Mouse (Mus musculus): ENCODE measurements around the gene Sipa1l2. TPM values are rescaled to one million over a fixed set of nuclear protein-coding genes. Genes with fewer than 3 reads are reported as not detected.

The Sipa1l2 gene
- polyA plus RNA-seq, 1 experiment from 2014 or later = 17.9 TPM

DNA sequence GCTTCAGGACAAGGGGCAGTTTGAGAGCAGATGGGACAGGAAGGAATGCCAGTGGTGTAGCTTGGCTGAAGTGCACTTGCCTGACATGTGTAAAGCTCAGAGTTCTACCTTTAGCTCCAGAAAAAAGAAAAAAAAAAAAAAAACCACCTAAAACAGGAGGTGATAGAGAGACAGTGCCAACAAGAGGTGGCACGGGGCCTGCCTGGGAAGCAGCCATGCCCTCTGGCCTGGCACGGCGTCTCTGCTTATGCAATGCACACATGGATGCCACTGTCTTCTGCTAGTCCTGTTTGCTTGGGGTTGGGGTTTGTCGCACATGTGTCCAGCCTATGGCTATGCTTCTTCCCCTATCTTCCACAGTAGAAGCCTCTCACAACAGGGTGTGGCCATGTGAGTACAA lies 2.6 kb upstream of the Sipa1l2 start:
- peaks cover 20% of the 10 kb centered on the region for H3K4me1 ChIP-seq
- no peak overlapping the region for H3K4me2 ChIP-seq
- ATAC-seq (ENCODE audit: insufficient number of reproducible peaks, insufficient read depth, low FRiP score, low TSS enrichment, low read depth) = no peak
- H3K4me3 ChIP-seq = no peak overlapping the region
- no peak overlapping the region for H3K27ac ChIP-seq
- no peak overlapping the region for H3K9ac ChIP-seq
- 94% methylated on average over 4 of the region's 4 CpGs for WGBS
- peaks cover under 1% of the 10 kb centered on the region; the same call in 1 of the 2 replicates for H3K9me3 ChIP-seq
- H3K36me3 ChIP-seq = no peaks in the 10 kb centered on the region
- peaks cover 14% of the 10 kb centered on the region for H3K27me3 ChIP-seq

DNA sequence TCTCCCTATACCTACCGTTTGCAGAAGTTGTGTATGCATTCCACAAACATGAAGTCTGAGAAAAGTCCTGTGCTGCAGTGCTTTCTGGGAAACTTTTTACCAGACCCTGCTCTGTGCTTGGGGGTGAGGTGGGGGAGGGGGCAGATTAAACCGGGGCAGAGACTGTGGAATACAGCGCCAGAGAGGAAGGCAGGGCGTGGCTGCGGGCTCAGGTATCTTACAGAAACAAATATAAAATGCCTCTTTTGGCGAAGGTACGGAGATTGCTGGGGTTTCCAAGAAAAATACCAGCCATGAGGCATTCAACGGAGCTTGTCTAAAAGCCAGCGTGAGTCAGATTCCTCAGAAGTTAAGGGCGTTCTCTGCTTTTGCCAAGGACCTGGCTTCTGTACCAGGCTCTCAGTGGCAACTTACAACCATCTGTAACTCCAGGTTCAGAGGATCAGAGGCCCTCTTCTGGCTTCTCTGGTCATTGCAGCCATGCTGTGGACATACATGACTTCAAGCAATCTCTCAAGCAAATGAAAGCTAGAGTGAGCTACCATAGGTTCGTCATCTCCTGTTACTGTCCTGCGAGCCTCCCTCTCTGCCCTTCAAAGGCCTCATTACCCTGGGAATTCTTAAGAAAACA lies 1.3 kb upstream of the Sipa1l2 start:
- 61% methylated on average over 12 of the region's 12 CpGs for WGBS
- ATAC-seq (ENCODE audit: insufficient number of reproducible peaks, insufficient read depth, low FRiP score, low TSS enrichment, low read depth) = no peak

DNA sequence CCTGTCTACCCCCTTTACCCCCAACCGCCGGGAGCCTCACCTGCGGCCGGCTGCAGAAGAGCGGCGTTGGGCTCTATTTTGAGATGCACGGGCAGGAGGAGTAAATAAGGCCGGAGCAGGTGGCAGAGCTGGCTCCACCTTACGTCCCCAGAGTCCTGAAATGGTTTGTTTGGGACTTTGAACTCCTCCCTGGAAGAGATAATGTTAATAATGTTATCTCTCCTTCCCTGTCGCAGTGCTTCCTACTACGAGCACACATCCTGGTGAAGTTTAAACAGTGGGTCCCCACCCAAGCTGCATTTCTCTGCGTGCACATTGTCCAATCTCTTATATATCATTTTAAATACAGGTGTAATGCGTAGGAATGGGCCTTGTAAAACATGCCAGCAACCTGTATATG lies 781 bp upstream of the Sipa1l2 start:
- H3K9ac ChIP-seq = peak overlapping the region; percentile 73
- peak overlapping the region; percentile 74 for H3K4me3 ChIP-seq
- peak overlapping the region; percentile 94 for H3K4me2 ChIP-seq
- no peak for ATAC-seq (ENCODE audit: insufficient number of reproducible peaks, insufficient read depth, low FRiP score, low TSS enrichment, low read depth)
- no peaks in the 10 kb centered on the region for H3K9me3 ChIP-seq
- peaks cover 13% of the 10 kb centered on the region for H3K27me3 ChIP-seq
- H3K4me1 ChIP-seq = peaks cover 35% of the 10 kb centered on the region
- 11% methylated on average over 13 of the region's 13 CpGs for WGBS
- no peaks in the 10 kb centered on the region for H3K36me3 ChIP-seq
- H3K27ac ChIP-seq = no peak overlapping the region

More for the DNA sequence above, 1.3 kb upstream of the Sipa1l2 start:
- Histone ChIP-seq H3K27me3 (peaks cover 11% of the 10 kb centered on the region), H3K9me3 (no peaks in the 10 kb centered on the region), H3K36me3 (no peaks in the 10 kb centered on the region), H3K27ac (no peak overlapping the region), H3K4me2 (no peak overlapping the region), H3K9ac (no peak overlapping the region), H3K4me3 (no peak overlapping the region), H3K4me1 (peaks cover 32% of the 10 kb centered on the region)

DNA sequence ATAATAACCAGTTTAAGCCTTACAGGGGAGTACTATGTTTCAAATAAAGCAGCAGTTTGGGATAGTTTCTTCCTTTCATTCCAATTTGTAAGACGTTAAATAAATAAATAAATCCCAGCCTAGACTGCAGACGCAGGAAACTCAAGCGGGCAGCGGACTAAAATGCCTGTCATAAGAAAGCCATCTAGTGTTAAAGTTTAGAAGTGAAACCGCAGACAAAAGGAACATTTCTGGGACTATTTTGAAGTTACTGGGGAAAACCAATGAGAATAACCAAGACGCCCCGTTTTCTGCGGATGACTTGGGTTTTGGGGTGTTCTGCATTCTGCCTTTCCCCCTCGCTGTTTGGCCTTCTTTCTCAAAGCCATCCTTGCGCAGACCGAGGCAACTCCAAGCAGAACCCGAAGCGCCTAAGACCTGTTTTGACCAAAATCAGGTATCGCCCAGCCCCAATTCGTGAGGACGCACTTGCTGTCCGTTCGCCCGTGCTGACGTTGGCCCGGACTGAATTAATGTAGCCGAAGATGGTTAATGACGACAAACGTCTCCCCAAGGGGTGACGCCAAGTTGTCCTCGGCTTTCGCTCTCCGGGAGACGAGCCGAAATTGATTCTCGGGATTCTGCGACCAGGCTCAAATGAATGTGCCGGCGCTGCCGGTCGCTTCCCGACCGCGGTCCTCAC lies 616 bp downstream of the Sipa1l2 start:
- H3K9me3 ChIP-seq = no peaks in the 10 kb centered on the region
- peak overlapping the region; percentile 74 for H3K4me3 ChIP-seq
- no peaks in the 10 kb centered on the region for H3K36me3 ChIP-seq
- H3K4me1 ChIP-seq = peaks cover 40% of the 10 kb centered on the region
- under 1% methylated on average over 39 of the region's 39 CpGs for WGBS
- peak overlapping the region; percentile 83 for H3K9ac ChIP-seq
- peak overlapping the region; percentile 94 for H3K4me2 ChIP-seq
- peaks cover 13% of the 10 kb centered on the region for H3K27me3 ChIP-seq
- peak overlapping the region; percentile 72 for H3K27ac ChIP-seq
- no peak for ATAC-seq (ENCODE audit: insufficient number of reproducible peaks, insufficient read depth, low FRiP score, low TSS enrichment, low read depth)

DNA sequence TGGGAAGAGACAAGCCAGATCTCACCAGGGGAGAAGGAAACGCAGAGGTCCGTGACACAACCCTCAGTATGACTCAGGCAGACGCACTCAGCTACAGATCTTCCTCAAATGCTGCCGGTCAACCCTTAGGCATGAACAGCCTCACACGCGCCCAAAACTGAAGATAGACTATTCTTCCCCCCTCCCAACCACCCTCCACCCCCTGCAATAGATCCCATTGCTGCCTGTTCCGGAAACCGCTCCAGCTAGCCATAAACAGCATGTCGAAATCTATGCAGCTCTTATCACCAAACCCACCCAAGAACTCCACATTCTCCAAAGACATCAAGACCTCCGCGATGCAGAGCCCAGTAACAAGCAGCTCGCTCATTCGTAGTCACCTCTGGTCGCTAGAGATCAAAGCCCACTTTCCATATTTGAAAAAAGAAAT lies 1.2 kb downstream of the Sipa1l2 start:
- Histone ChIP-seq H3K4me1 (peaks cover 41% of the 10 kb centered on the region), H3K9ac (peak overlapping the region; percentile 83), H3K27me3 (peaks cover 13% of the 10 kb centered on the region), H3K36me3 (no peaks in the 10 kb centered on the region), H3K27ac (no peak overlapping the region), H3K4me2 (peak overlapping the region; percentile 94), H3K9me3 (no peaks in the 10 kb centered on the region), H3K4me3 (peak overlapping the region; percentile 74)
- WGBS = 3% methylated on average over 14 of the region's 14 CpGs
- ATAC-seq (ENCODE audit: insufficient number of reproducible peaks, insufficient read depth, low FRiP score, low TSS enrichment, low read depth) = no peak

DNA sequence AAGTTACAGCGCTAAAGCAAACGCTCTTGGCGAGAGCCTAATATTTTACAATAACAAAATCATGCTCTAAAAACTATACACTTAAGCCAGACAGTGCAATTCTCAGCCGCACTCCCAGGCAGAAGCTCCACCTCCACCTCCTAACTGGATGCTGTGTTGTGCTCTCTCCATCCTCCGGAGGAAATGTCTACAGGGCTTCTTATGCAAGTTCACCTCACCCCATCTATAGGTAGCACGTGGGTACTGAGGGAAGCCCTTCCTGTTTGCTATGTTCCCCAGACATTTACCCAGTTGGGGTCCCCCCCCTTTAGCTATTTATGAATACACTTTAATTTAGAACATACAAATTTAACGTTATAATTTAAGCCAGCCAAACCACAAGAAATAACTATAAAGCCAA lies 2.0 kb downstream of the Sipa1l2 start:
- ATAC-seq (ENCODE audit: insufficient number of reproducible peaks, insufficient read depth, low FRiP score, low TSS enrichment, low read depth) = no peak
- peak overlapping the region; percentile 94 for H3K4me2 ChIP-seq
- peaks cover 49% of the 10 kb centered on the region for H3K4me1 ChIP-seq

DNA sequence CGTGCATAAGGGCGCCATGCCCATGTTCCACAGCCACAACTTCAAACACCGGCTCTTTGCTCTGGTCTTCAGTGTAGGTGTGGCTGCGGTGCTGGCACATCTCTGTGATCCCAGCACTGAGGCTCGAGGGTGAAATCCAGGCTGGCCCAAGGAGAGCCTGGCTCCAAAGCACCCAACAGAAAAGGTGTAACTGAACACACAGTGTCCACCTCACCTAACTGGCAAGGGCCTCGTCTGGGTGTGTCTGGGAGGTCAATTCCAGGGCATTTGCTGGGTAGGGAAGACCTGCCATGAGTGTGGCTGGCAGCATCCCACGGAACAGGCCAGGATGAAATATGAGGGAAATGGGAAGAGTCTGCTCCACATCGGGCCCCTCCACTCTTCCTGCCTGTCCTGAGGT lies 6.7 kb downstream of the Sipa1l2 start:
- 72% methylated on average over 8 of the region's 8 CpGs for WGBS
- Histone ChIP-seq H3K4me3 (no peak overlapping the region), H3K9ac (no peak overlapping the region), H3K27me3 (peaks cover 12% of the 10 kb centered on the region; the same call in 1 of the 2 replicates), H3K9me3 (no peaks in the 10 kb centered on the region), H3K36me3 (no peaks in the 10 kb centered on the region), H3K4me1 (peaks cover 83% of the 10 kb centered on the region), H3K27ac (no peak overlapping the region), H3K4me2 (no peak overlapping the region)
- ATAC-seq (ENCODE audit: insufficient number of reproducible peaks, insufficient read depth, low FRiP score, low TSS enrichment, low read depth) = no peak

More for the DNA sequence above, 2.0 kb downstream of the Sipa1l2 start:
- 52% methylated on average over 7 of the region's 7 CpGs for WGBS
- peaks cover 13% of the 10 kb centered on the region for H3K27me3 ChIP-seq
- no peak overlapping the region for H3K27ac ChIP-seq
- no peaks in the 10 kb centered on the region for H3K36me3 ChIP-seq
- H3K9me3 ChIP-seq = no peaks in the 10 kb centered on the region
- H3K4me3 ChIP-seq = peak overlapping the region; percentile 74
- no peak overlapping the region for H3K9ac ChIP-seq

DNA sequence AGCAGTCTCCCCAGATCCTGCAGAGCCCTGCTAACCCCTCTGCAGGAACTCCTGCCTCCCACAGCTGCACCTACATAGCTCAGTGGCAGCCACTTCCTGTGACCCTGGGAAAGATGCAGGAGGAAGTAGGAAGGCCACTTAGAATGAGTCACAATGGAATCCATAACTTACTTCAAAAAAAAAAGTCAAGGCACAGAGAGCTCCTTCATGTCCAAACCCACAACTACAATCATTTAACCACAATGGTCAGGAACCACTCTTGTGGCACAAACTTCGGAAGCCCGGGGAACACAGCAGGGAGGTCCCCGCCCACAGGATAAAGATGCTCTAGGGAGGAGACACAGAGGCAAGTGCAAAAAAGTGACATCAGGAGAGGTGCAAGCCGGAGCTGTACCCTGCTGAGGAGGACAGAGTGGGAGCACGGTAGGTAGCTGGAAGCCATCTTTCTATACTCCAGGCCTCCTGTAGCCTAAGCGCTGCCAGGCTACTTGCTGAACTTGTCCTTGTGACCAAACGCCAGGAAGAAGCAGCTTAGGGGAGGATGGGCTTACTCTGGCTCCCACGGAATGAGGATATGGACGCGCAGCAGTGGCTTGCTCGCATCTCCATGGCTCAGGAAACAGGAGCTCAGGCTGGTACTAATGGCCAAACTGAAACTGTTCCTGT lies 8.7 kb downstream of the Sipa1l2 start:
- H3K27ac ChIP-seq = no peak overlapping the region
- H3K27me3 ChIP-seq = peaks cover 9% of the 10 kb centered on the region; the same call in 1 of the 2 replicates
- no peak overlapping the region for H3K4me3 ChIP-seq
- H3K9ac ChIP-seq = no peak overlapping the region
- ATAC-seq (ENCODE audit: insufficient number of reproducible peaks, insufficient read depth, low FRiP score, low TSS enrichment, low read depth) = no peak
- H3K4me2 ChIP-seq = no peak overlapping the region
- 0 out of 2 replicates have a peak, but pooled peaks cover 3% of the 10 kb centered on the region for H3K36me3 ChIP-seq
- peaks cover 80% of the 10 kb centered on the region for H3K4me1 ChIP-seq
- WGBS = 68% methylated on average over 11 of the region's 11 CpGs
- no peaks in the 10 kb centered on the region for H3K9me3 ChIP-seq

DNA sequence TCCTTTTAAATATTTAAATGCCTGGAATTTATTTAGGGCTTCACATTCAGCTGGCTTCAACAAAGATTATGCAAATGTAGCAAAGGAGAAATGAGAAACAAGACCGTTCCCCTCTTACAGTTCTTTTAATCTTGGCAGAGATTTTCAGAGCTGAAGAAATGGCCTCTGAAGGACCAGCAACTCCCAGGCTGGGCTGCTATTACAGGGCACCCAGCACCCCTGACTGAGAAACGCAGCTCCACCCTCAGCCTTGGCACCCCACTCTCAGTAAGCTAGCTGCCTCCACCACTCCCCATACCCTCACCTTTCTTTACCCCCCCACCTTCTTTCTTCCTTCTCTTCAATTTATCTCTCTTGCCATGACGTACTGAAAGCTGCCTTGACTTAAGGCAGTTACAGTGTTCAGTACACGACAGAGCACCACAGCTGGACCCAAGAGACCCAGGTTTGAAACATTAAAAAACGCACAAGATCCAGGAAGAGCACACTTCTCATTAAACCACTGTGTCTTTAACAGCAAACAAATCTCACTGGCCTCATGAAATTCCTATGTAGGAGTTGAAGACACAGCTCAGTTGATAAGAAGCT lies 10.4 kb downstream of the Sipa1l2 start:
- Histone ChIP-seq H3K27ac (peak overlapping the region; percentile 40), H3K9ac (no peak overlapping the region), H3K4me1 (peaks cover 84% of the 10 kb centered on the region), H3K4me2 (peak overlapping the region; percentile 47), H3K27me3 (peaks cover 11% of the 10 kb centered on the region; the same call in 1 of the 2 replicates), H3K9me3 (no peaks in the 10 kb centered on the region), H3K4me3 (no peak overlapping the region), H3K36me3 (0 out of 2 replicates have a peak, but pooled peaks cover 3% of the 10 kb centered on the region)
- ATAC-seq (ENCODE audit: insufficient number of reproducible peaks, insufficient read depth, low FRiP score, low TSS enrichment, low read depth) = no peak
- WGBS = 33% methylated on average over 5 of the region's 5 CpGs

DNA sequence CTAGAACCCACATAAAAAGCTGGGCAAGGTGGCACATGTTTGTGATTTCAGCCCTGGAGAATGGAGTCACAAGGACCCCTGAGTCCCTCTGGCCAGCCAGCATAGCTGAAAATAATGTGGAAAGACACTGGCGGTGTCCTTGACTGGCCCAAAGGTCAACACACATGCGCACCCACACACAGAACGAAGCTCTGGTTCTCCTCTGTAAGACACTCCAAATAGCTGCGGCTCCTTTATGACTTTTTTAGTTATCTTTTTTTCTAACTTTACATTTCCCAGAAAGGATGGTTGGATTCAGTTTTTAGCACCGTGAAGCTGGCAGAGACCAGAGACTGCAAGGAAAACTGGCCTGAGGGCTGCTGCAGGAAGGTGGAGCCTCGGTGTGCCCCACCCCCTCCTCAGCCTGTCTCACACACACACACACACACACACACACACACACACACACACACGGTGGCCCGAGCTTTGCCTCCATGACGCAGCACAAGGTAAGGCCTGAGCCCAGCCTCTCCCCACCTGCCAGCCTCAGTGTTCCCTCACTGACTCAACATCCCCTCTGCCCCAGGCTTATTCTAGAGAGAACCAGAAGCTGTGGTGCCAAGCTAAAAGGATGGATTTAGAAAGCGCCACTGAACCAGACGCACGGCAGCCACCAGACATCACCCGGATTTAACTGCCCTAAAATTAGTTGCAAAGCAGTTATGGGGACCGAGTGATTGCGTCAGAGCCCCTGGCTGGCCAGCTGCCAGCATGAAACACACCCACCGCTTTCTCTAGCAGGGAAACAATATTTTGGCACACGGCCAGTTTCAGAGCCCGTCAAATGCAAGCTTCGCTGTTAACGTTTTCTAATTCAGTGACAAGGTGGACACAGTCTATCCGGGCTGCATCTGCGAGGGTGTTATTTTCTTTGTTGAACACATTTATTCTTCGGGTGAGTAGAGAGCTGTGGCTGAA lies 11.2 kb downstream of the Sipa1l2 start:
- peak overlapping the region; percentile 40 for H3K27ac ChIP-seq
- 0 out of 2 replicates have a peak, but pooled peaks cover 3% of the 10 kb centered on the region for H3K36me3 ChIP-seq
- peaks cover 86% of the 10 kb centered on the region for H3K4me1 ChIP-seq
- peak overlapping the region; percentile 47 for H3K4me2 ChIP-seq
- no peak overlapping the region for H3K4me3 ChIP-seq
- H3K9ac ChIP-seq = peak overlapping the region; percentile 57; the same call in 1 of the 2 replicates
- no peaks in the 10 kb centered on the region for H3K9me3 ChIP-seq
- peaks cover 11% of the 10 kb centered on the region; the same call in 1 of the 2 replicates for H3K27me3 ChIP-seq
- 19% methylated on average over 23 of the region's 23 CpGs for WGBS
- ATAC-seq (ENCODE audit: insufficient number of reproducible peaks, insufficient read depth, low FRiP score, low TSS enrichment, low read depth) = peak; percentile 57; the same call in 1 of the 2 replicates
